Mouse (Mus musculus) frontal cortex, adult (tissue): ENCODE measurements at regions not wholly inside any gene's neighbourhood (a gene's known extent, or its start where the extent isn't known, plus 50 kb on each side); places are given as distances from the start of the nearest gene placed in this dataset.

Experiments
- ATAC-seq: cut with Nextera tagmentation; 2 replicates; pipeline ENCODE4 v1.9.2; 2017; ENCODE audit warnings: mild to moderate bottlenecking, moderate library complexity, mixed read lengths; ENCODE audit not compliant: low TSS enrichment

- no peak for ATAC-seq
These were observed 66.2 kb downstream of the A730009L09Rik start for GRCm38 (mm10) chr16:84581166-84581565.

GRCm38 (mm10) chr16:84583323-84583722 lies 68.4 kb downstream of the A730009L09Rik start:
- ATAC-seq = peak; percentile 91

DNA sequence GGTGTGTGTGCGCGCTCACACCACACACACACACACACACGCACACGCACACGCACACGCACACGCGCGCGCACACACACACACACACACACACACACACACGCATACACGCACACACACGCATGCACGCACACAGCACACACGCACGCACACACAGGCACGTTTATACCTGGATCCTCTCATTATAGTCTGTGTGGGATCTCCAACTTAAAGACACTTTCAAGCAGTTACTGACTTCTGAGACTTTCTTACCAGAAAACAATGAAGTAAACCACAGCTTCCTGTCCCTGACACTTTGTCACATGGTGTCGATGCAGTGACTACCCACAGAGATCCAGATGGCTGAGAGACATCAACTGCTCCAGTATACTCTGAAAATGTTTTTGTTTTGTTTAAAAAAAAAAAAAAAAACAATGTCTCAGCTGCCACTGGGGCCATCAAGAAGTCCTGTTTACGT lies 68.9 kb downstream of the A730009L09Rik start:
- peak; percentile 42; the same call in 1 of the 2 replicates for ATAC-seq

GRCm38 (mm10) chr16:84584724-84585399 lies 69.9 kb downstream of the A730009L09Rik start:
- ATAC-seq = 0 out of 2 replicates have a peak, but pooled peaks have one; percentile 15

DNA sequence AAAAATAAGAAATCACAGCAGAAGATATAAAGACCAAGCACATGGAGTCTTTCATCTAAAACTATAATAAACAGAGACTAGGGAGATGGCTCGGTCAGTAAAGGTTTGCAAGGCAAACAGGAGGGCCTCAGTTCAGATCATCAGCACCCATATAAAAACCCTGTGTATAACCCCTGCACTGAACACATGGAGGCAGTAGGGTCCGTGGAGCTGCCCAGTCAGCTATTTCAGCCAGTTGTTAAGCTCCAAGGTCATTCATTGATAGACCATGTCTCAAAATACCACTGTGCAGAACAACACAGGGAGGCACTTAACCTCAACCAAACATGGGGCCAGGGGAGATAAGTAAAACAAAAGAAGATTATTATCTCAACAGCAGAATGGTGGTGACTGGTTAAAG lies 78.1 kb downstream of the A730009L09Rik start:
- no peak for ATAC-seq

DNA sequence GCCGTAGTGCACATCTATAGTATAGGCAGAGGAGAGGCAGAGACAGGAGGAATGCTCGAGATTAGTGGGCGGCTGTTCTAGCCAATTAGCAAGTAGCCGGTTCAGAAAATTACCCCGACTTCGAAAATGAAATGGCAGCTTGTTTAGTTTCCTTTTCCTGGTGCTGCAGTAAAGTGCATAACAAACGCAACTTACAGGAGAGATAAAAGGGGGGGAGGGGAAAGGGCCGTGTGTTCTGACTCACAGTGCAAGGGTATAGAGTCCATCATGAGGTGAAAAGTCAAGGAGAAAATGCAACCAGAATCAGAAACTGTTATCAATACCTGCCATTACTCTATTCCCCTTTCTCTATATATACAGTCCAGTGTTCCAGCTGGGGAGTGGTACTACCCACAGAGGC lies 88.0 kb downstream of the A730009L09Rik start:
- ATAC-seq = no peak

DNA sequence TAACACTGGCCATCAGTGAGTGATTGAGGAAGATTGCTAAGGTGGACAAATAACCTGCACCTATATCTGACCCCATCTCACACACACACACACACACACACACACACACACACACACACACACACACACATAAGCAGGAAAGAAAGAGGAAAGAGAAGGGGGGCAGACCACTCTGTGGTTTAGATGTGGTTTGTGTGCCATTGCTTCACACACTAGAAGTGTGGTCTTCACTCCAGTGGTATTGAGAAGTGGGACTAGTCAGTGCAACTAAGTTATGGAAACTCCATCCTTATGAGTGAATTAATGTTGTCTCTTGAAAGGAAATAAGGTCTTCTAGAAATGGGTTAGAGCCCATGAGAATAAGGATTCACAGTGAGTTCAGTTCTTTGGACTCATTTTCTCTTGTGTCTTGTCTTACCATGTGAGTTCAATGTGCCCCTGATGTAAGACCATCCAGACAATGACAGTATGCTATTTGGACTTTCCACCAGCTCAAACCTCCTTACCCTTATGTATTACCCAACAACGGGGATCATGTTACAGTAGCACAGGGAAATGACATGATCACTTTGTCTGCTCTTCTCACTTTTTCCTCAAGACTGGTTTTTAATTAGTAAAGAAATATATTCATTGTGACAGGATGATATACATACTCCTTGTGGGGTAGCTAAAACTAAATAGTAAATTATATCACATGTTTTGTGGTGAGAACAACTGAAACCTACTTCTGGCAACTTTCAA lies 88.7 kb downstream of the A730009L09Rik start:
- no peak for ATAC-seq

DNA sequence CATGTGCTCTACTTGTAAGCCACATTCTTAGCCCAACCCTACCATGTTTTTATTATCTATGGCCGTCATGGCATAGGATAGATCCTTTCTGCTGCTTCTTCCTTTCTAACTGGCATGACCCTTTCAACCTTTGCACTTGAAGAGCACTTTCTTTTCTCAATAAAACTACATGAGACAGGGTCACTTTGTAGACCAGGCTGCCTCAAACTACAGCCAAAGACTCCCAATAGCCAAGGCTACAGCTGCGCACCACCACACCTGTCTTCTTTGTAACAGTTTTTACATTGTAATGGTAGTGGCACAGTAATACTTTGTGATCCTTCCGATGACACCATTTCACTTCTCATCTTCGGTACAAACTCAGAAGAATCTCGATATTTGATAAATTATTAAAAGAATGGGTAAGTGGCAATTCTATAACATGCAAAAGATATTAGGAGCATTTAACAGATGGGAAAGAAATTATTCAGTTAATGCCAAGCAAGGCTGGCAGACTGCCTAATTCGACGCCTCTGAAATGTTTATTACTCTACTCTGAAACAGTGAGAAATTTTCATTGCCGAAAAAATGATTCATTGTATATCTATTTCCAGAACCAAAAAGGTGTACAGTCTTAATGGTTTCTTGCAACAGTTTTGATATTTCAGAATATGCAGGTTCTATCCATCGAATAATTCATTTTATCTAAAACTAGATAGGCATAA lies 89.5 kb downstream of the A730009L09Rik start:
- no peak for ATAC-seq

DNA sequence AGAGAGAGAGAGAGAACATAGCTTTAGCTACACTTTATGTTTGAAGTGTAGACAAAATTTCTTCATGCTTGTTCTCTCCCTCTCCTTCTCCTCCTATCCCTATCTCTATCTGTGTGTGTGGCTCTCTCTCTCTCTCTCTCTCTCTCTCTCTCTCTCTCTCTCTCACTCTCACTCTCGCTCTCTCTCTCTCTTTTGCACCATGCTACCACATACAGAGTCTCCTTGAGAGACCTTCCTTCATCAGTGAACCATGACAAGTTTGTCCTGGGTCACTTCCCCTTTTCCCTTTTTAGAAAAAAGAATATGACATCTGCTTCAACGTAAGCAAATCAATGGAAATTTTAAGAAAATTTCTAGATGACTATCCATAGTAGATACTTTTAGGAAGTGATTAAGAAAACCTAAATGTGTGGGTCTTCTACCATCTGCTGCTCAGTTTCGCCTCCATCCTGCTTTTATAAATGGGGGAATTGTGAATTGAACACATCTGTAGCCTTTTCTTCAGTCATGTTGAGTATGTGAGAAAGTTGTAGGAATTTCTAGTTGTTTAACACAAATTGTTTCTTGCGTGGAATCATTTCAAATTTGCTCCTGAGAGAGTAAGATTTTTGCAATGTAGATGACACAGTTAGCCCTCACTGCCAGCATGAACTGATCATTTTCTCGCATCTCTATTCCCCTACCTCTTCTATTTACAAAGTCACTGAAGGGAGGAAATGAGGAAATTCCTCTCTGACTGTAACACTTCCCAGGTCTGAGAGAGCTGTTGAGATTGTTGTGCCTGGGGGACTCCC lies 91.3 kb downstream of the A730009L09Rik start:
- ATAC-seq = peak; percentile 47; the same call in 1 of the 2 replicates

GRCm38 (mm10) chr16:84606804-84607095 lies 91.8 kb downstream of the A730009L09Rik start:
- no peak for ATAC-seq

- no peak for ATAC-seq
These were observed 92.6 kb downstream of the A730009L09Rik start for GRCm38 (mm10) chr16:84607503-84607902.

DNA sequence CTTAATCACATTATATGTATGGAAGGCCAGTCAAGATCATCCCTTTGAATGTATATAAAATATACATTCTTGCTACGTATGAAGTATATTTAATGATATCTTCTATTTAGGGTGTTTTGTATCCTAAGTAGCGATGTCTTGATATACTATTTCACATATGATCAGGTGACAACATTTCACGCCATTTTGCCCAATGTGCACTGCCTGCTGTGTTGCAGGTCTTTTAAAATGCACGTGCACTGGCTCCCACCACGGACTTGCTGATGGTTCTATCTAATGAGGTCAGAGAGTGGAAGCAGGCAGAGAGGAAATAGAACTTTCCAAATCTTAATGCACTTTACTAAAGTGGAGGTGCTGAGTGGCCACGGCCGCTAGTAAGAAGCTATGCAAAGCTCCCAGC lies 100.8 kb downstream of the A730009L09Rik start:
- ATAC-seq = no peak

GRCm38 (mm10) chr16:84616132-84616531 lies 101.2 kb downstream of the A730009L09Rik start:
- no peak for ATAC-seq

DNA sequence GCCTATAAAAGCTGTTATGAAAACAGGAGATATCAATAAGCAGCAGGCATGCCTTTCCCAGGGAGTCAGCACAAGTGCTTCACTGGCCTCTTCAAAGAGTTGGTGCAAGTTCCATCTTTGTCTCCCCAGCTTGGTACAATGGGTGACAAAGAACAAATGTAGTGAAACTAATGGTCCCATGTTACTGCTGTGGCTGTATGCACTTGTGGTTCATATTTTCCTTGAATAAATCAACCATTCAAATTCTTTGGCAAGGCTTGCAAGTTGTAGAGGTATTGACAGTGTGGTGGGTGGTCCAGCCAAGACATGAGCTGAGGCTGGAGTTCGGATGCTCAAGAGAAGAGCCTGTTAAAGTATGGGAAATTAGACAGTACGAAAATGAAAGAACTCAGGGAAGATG lies 103.5 kb downstream of the A730009L09Rik start:
- no peak for ATAC-seq

DNA sequence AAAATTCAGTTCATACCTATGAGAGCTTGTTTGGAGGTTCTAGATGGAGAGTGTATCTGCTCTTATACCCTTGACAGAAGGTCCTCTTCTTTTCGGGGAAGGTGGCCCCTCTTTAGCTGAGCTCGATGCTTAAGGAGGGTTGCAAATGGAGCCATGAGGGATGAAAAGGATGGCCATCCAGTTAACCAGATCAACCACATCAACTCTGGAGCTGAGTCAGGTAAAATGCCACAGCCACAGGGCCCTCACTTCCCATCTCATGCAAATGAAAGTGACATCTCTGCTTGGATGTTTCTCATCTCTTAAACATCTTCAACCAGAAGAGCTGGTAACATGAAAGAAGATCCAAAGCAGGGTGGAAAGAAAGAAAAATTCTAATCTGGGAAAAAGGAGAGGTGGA lies 105.0 kb downstream of the A730009L09Rik start:
- ATAC-seq = no peak

DNA sequence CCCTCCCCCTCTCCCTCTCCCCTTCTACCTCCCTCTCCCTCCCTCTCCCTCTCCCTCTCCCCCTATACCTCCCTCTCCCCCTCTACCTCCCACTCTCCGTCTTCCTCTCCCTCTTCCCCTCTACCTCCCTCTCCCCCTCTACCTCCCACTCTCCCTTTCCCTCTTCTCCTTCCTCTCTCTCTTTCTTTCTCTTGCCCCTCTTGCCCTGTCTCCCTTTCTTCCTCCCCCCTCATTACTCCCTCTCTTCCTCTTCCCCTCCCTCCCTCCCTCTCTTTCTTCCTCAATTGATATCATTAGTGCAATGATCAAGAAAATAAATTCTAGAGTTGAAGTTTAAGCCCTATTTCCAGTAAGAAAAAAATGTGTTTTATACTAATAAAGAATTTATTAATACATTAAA lies 105.9 kb downstream of the A730009L09Rik start:
- ATAC-seq = no peak

DNA sequence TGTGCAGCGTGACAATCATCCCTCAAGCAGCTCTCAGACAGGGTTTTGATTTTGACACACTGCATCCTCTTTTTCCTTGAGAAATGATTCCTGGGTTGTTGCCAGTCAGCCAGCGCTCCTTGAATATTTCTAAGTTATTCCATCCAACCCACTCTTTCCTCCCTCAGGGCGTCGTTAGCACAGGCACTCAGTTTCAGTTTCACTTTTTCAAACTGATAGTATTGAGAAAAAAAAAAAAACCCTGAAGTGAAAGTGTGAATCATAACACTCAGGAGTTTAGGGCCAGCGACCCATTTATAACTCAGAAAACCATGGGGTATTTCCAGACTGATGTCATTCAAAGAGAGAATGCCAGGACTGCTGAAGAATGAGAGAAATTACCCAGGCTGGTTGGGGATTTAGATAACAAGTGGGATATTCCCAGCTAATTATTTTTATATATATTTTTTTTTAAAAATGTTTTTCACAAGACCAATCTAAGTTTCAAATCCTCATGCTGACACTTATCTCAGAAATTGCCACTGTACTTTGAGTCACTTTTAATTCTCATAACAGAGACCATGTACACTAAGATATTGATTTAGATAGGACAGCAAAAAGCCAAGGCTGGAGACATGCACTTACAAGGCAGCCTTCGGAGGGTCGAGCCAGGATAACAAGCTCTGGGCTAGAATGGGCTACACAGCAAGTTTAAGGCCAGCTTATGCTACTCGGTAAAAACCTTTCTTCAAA lies 106.5 kb downstream of the A730009L09Rik start:
- ATAC-seq = peak; percentile 91

DNA sequence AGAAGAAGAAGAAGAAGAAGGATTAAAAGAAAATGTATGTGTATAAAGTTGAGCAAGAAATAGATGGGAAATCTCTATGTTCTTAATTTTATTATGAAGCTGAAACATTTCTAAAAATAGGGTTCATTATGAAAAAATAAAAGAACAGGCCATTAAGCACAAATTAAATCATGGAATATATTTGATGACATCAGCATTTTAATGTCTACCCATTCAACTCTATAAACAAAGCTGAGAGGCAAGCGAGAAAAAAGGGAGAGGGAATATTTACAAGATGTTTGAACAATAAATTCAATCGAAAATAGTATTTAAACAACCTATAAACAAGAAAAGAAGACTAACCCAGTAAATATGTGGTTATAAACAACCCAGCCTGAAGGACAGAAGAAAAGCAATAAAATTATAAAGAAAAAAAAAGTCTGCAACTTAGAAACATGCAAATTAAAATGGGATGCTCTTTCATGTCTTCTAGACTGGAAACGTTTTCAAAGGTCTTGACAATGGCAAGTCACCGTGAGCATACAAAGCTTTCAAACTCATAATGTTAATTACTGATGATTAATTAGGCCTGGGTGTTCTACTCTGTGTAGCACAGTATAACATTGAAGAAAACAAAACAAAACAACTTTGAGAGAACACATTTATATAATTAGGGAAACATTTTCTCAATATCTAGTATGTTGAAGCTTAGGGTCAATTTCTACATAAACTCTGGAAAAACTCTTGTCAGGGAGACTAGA lies 108.6 kb downstream of the A730009L09Rik start:
- ATAC-seq = no peak

DNA sequence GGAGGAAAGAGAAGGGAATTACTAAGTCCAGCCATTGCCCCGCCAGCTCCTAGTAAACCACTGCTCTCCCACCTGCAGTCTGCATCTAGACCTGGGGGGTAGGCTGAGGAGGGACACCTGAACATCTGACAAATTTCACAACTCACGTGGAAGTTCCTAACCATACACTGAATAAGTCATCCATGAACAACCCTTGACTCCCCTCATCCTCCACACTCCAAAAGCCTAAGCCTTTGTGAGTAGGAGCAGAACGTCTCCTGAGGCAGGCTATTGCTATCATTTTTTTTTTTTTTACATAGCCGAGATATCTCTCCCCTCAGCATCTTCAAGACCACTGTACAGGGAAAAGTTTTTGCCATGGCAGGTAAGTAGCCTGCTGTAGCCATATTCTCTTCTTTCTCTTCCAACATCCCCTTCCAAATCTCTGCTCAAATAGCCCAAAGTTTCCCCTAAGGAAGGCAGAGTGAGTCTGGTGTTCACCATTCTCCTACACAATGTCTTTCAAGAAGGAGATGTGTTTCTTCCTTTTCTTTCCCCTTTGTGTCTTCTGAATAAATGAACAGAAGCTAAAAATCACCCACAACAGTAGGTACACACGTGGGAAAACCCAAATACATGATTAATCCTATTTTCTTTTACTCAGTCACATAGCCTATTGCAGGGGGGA lies 109.7 kb downstream of the A730009L09Rik start:
- no peak for ATAC-seq

GRCm38 (mm10) chr16:84625110-84625722 lies 110.3 kb downstream of the A730009L09Rik start:
- ATAC-seq = no peak
